Mouse (Mus musculus): ENCODE measurements around the gene Casc1.

- TF ChIP-seq CTCF (conservative IDR thresholded peaks at IDR 0.05; ENCODE audit: insufficient read depth, insufficient read length, low read depth, low read length) (no peak), POLR2A (IDR thresholded peaks at IDR 0.05; ENCODE audit: low read depth, low read length) (no peak)
Measured at GRCm38 (mm10) chr6:145160581-145160980, 50.2 kb downstream of the Casc1 start.
